ENCODE assay signal across 23 mouse cellular contexts in genomic region chr9:10529113-10529512, GRCm38 (mm10).
A peak's percentile ranks its signal among the peaks of the same experiment; 100 is the strongest.
DNase-seq lines count a peak whose midpoint lies in the region; ATAC-seq and TF ChIP-seq lines count a peak whose summit lies in the region.
"Had no signal": no experiment of that assay in that cellular context is flagged by ENCODE, and none has a peak within 500 bp of the region (broad histone marks: within the 10 kb centered on the region; RNA-seq: fewer than 3 reads in every experiment).

No protein-coding gene starts in this region.

- intact Hi-C loops in gastrocnemius, postnatal 36 days (cut with DNase I), result no loop called here

- H3K27me3 ChIP-seq in midbrain, embryonic 12.5 days, result no peaks in the 10 kb centered on the region
- H3K27me3 ChIP-seq in midbrain, postnatal 0 days (ENCODE audit: insufficient read depth, low read length), result no peaks in the 10 kb centered on the region
- H3K27me3 ChIP-seq in forebrain, embryonic 15.5 days, result no peaks in the 10 kb centered on the region
- no peaks in the 10 kb centered on the region for H3K27me3 ChIP-seq in neural tube, embryonic 14.5 days (ENCODE audit: control insufficient read depth, insufficient read depth, low read length)
- no peaks in the 10 kb centered on the region for H3K27me3 ChIP-seq in lung, postnatal 0 days (replicated peaks; ENCODE audit: insufficient read depth, low read length)
- H3K27me3 ChIP-seq in kidney, embryonic 15.5 days, result no peaks in the 10 kb centered on the region
- H3K27me3 ChIP-seq: embryonic facial prominence, embryonic 15.5 days; heart, embryonic 15.5 days; limb, embryonic 13.5 days; liver, embryonic 12.5 days had no signal

- peak; percentile 47 for ATAC-seq in midbrain, embryonic 12.5 days (ENCODE audit: low FRiP score, low read depth)
- ATAC-seq in midbrain, postnatal 0 days (ENCODE audit: low FRiP score), result no peak
- ATAC-seq in forebrain, embryonic 15.5 days (replicated peaks), result peak; percentile 78
- ATAC-seq in neural tube, embryonic 14.5 days (ENCODE audit: low read depth), result peak; percentile 17; the same call in 1 of the 2 replicates
- ATAC-seq in lung, postnatal 0 days, result no peak
- ATAC-seq in kidney, embryonic 15.5 days (replicated peaks; ENCODE audit: low FRiP score), result no peak
- ATAC-seq: activated CD4-positive, CD25-positive, alpha-beta regulatory T cell, adult 4 months; intestine, postnatal 0 days; liver, embryonic 12.5 days had no signal

- no peaks in the 10 kb centered on the region for H3K9me3 ChIP-seq in midbrain, embryonic 12.5 days
- no peaks in the 10 kb centered on the region for H3K9me3 ChIP-seq in midbrain, postnatal 0 days (ENCODE audit: low read length)
- no peaks in the 10 kb centered on the region for H3K9me3 ChIP-seq in forebrain, embryonic 15.5 days
- no peaks in the 10 kb centered on the region for H3K9me3 ChIP-seq in neural tube, embryonic 14.5 days (ENCODE audit: control insufficient read depth, low read length)
- H3K9me3 ChIP-seq in lung, postnatal 0 days (ENCODE audit: low read length), result no peaks in the 10 kb centered on the region
- H3K9me3 ChIP-seq in kidney, embryonic 15.5 days (replicated peaks), result no peaks in the 10 kb centered on the region
- H3K9me3 ChIP-seq: embryonic facial prominence, embryonic 15.5 days; heart, embryonic 15.5 days; limb, embryonic 13.5 days; liver, embryonic 12.5 days had no signal

- 66% methylated on average over 1 of the region's 1 CpGs for WGBS in midbrain, embryonic 12.5 days
- 59% methylated on average over 1 of the region's 1 CpGs for WGBS in midbrain, postnatal 0 days
- WGBS in forebrain, embryonic 15.5 days, result 3% methylated on average over 1 of the region's 1 CpGs
- WGBS in neural tube, embryonic 14.5 days, result 57% methylated on average over 1 of the region's 1 CpGs
- 76% methylated on average over 1 of the region's 1 CpGs for WGBS in lung, postnatal 0 days
- 79% methylated on average over 1 of the region's 1 CpGs for WGBS in kidney, embryonic 15.5 days

- DNase-seq in midbrain, postnatal 0 days (ENCODE audit: low spot score), result no peak
- peak; percentile 93 for DNase-seq in brain, embryonic 14.5 days (ENCODE audit: low read depth)
- no peak for DNase-seq in lung, postnatal 0 days (ENCODE audit: low spot score)
- DNase-seq in gastrocnemius, postnatal 36 days, result no peak
- DNase-seq: adrenal gland, adult 8-10 months; cerebellum, adult 8-10 months; cerebellum, postnatal 36 days; heart, postnatal 36 days; layer of hippocampus, adult 9-11 months; lung, adult 18-20 months; lung, postnatal 14 days; thymus, adult 2 months; thymus, postnatal 4 days had no signal

- H3K4me3 ChIP-seq in midbrain, embryonic 12.5 days, result no peak overlapping the region
- H3K4me3 ChIP-seq in midbrain, postnatal 0 days (ENCODE audit: low read depth, low read length), result no peak overlapping the region
- H3K4me3 ChIP-seq in forebrain, embryonic 15.5 days, result no peak overlapping the region
- no peak overlapping the region for H3K4me3 ChIP-seq in neural tube, embryonic 14.5 days (ENCODE audit: low read depth, low read length)
- no peak overlapping the region for H3K4me3 ChIP-seq in lung, postnatal 0 days (ENCODE audit: low read depth, low read length)
- no peak overlapping the region for H3K4me3 ChIP-seq in kidney, embryonic 15.5 days (replicated peaks)
- H3K4me3 ChIP-seq: embryonic facial prominence, embryonic 15.5 days; heart, embryonic 15.5 days; limb, embryonic 13.5 days; liver, embryonic 12.5 days had no signal

- no peak for TF ChIP-seq POLR2A in brain, embryonic 14.5 days (IDR thresholded peaks at IDR 0.05; ENCODE audit: borderline replicate concordance, extremely low read depth, insufficient read depth, insufficient read length, poor library complexity, severe bottlenecking)

- no peak for TF ChIP-seq EP300 in lung, postnatal 0 days (IDR thresholded peaks at IDR 0.05)

- TF ChIP-seq CTCF in midbrain, postnatal 0 days (IDR thresholded peaks at IDR 0.05), result no peak
- TF ChIP-seq CTCF in brain, embryonic 14.5 days (IDR thresholded peaks at IDR 0.05; ENCODE audit: borderline replicate concordance, extremely low read depth, insufficient read depth, insufficient read length), result no peak
- TF ChIP-seq CTCF in lung, postnatal 0 days (IDR thresholded peaks at IDR 0.05), result no peak

- H3K27ac ChIP-seq in midbrain, embryonic 12.5 days (replicated peaks), result no peak overlapping the region
- H3K27ac ChIP-seq in midbrain, postnatal 0 days (ENCODE audit: low read depth, low read length), result no peak overlapping the region
- no peak overlapping the region for H3K27ac ChIP-seq in forebrain, embryonic 15.5 days (replicated peaks)
- no peak overlapping the region for H3K27ac ChIP-seq in neural tube, embryonic 14.5 days (ENCODE audit: low read depth, low read length)
- no peak overlapping the region for H3K27ac ChIP-seq in lung, postnatal 0 days (ENCODE audit: low read length)
- no peak overlapping the region for H3K27ac ChIP-seq in kidney, embryonic 15.5 days
- H3K27ac ChIP-seq: embryonic facial prominence, embryonic 15.5 days; heart, embryonic 15.5 days; limb, embryonic 13.5 days; liver, embryonic 12.5 days had no signal

- no peak overlapping the region for H3K9ac ChIP-seq in midbrain, embryonic 12.5 days (replicated peaks)
- H3K9ac ChIP-seq in midbrain, postnatal 0 days (replicated peaks; ENCODE audit: low read length, poor library complexity, severe bottlenecking), result no peak overlapping the region
- no peak overlapping the region for H3K9ac ChIP-seq in forebrain, embryonic 15.5 days (replicated peaks)
- H3K9ac ChIP-seq in neural tube, embryonic 14.5 days (replicated peaks; ENCODE audit: low read depth, low read length), result no peak overlapping the region
- no peak overlapping the region for H3K9ac ChIP-seq in lung, postnatal 0 days (replicated peaks; ENCODE audit: low read depth)
- no peak overlapping the region for H3K9ac ChIP-seq in kidney, embryonic 15.5 days
- H3K9ac ChIP-seq: embryonic facial prominence, embryonic 15.5 days; heart, embryonic 15.5 days; limb, embryonic 13.5 days; liver, embryonic 12.5 days had no signal

- H3K4me2 ChIP-seq in midbrain, embryonic 12.5 days (replicated peaks), result no peak overlapping the region
- H3K4me2 ChIP-seq in midbrain, postnatal 0 days (ENCODE audit: low read depth, low read length, poor library complexity, severe bottlenecking), result no peak overlapping the region
- H3K4me2 ChIP-seq in forebrain, embryonic 15.5 days (replicated peaks), result no peak overlapping the region
- H3K4me2 ChIP-seq in neural tube, embryonic 14.5 days (ENCODE audit: low read depth, low read length), result no peak overlapping the region
- no peak overlapping the region for H3K4me2 ChIP-seq in lung, postnatal 0 days (replicated peaks; ENCODE audit: low read depth, low read length)
- no peak overlapping the region for H3K4me2 ChIP-seq in kidney, embryonic 15.5 days
- H3K4me2 ChIP-seq: embryonic facial prominence, embryonic 15.5 days; heart, embryonic 15.5 days; limb, embryonic 13.5 days; liver, embryonic 12.5 days had no signal

- no peaks in the 10 kb centered on the region for H3K36me3 ChIP-seq in midbrain, embryonic 12.5 days
- H3K36me3 ChIP-seq in midbrain, postnatal 0 days (ENCODE audit: insufficient read depth, low read length), result no peaks in the 10 kb centered on the region
- no peaks in the 10 kb centered on the region for H3K36me3 ChIP-seq in forebrain, embryonic 15.5 days
- no peaks in the 10 kb centered on the region for H3K36me3 ChIP-seq in neural tube, embryonic 14.5 days (ENCODE audit: control insufficient read depth, insufficient read depth, low read length)
- no peaks in the 10 kb centered on the region for H3K36me3 ChIP-seq in lung, postnatal 0 days (ENCODE audit: insufficient read depth, low read length)
- H3K36me3 ChIP-seq in kidney, embryonic 15.5 days, result no peaks in the 10 kb centered on the region
- H3K36me3 ChIP-seq: embryonic facial prominence, embryonic 15.5 days; heart, embryonic 15.5 days; limb, embryonic 13.5 days; liver, embryonic 12.5 days had no signal

- peaks cover 6% of the 10 kb centered on the region; the same call in 1 of the 2 replicates for H3K4me1 ChIP-seq in midbrain, embryonic 12.5 days
- no peaks in the 10 kb centered on the region for H3K4me1 ChIP-seq in midbrain, postnatal 0 days (ENCODE audit: insufficient read depth, low read length)
- peaks cover 17% of the 10 kb centered on the region for H3K4me1 ChIP-seq in forebrain, embryonic 15.5 days
- no peaks in the 10 kb centered on the region for H3K4me1 ChIP-seq in neural tube, embryonic 14.5 days (ENCODE audit: control insufficient read depth, insufficient read depth, low read length)
- no peaks in the 10 kb centered on the region for H3K4me1 ChIP-seq in lung, postnatal 0 days (ENCODE audit: insufficient read depth, low read depth, low read length)
- no peaks in the 10 kb centered on the region for H3K4me1 ChIP-seq in kidney, embryonic 15.5 days
- H3K4me1 ChIP-seq: embryonic facial prominence, embryonic 15.5 days; heart, embryonic 15.5 days; limb, embryonic 13.5 days; liver, embryonic 12.5 days had no signal

Comparison
In these comparisons a context has a peak if more than half of its experiments do, and no peak if none do; other contexts are left out.
1. ATAC-seq: peak in midbrain, embryonic 12.5 days (single experiment), forebrain, embryonic 15.5 days (single experiment) and neural tube, embryonic 14.5 days (single experiment); none in midbrain, postnatal 0 days (single experiment), lung, postnatal 0 days (single experiment) and kidney, embryonic 15.5 days (single experiment).